Comparison of ENCODE assay signal across 8 mouse cellular contexts in the genomic region with DNA sequence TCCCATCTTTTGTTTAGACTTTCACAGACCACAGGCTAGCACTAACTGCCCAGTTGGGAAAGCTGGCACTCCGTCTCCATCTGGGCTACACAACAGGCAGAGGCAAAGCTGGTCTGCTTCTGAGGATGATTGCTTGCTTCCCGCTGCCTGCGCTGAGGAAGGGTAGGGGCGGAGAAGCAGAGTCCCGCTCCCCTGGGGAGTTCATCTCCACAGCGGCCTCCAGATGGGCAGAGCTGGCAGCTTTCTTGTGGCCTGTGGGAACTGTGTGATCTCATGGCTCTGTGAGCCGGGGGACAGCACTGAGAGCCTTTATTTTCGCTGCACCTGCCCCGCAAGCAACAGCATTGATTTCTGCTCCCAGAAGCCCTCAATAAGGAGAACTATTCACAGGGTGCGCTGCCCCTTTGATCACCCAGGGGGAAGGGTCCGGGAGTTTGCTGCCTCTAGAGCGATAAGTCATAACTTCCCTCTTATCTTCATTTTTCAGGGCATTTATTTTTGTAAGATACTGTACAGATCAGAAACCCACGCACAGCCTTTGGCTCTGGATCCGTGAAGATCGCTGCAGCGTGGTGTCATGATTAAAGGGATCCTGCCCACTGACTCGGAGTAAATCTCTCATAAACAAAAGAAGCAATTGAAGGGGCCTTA.
A peak's percentile ranks its signal among the peaks of the same experiment; 100 is the strongest.
DNase-seq lines count a peak whose midpoint lies in the region; ATAC-seq and TF ChIP-seq lines count a peak whose summit lies in the region.

No protein-coding gene starts in this region.

- H3K36me3 ChIP-seq in forebrain, postnatal 0 days (ENCODE audit: insufficient read depth) = no peaks in the 10 kb centered on the region
- H3K36me3 ChIP-seq in midbrain, postnatal 0 days (ENCODE audit: insufficient read depth, low read length) = no peaks in the 10 kb centered on the region

- intact Hi-C loops in left cerebral cortex, adult 2 months (cut with DNase I) = no loop called here
- intact Hi-C loops in left cerebral cortex, postnatal 25 days (cut with DNase I) = no loop called here

- peak; percentile 86 for ATAC-seq in forebrain, postnatal 0 days
- peak; percentile 77 for ATAC-seq in midbrain, postnatal 0 days (ENCODE audit: low FRiP score)
- ATAC-seq in monocyte, adult 5-6 weeks (replicated peaks; ENCODE audit: insufficient number of reproducible peaks, low FRiP score, low TSS enrichment, poor library complexity, severe bottlenecking) = no peak

- peaks cover 5% of the 10 kb centered on the region; the same call in 1 of the 2 replicates for H3K4me1 ChIP-seq in forebrain, postnatal 0 days (ENCODE audit: insufficient read depth)
- H3K4me1 ChIP-seq in midbrain, postnatal 0 days (ENCODE audit: insufficient read depth, low read length) = peaks cover 3% of the 10 kb centered on the region; the same call in 1 of the 2 replicates

- no peak for TF ChIP-seq CTCF in left cerebral cortex, adult 2 months (IDR thresholded peaks at IDR 0.05)
- no peak for TF ChIP-seq CTCF in forebrain, postnatal 0 days (IDR thresholded peaks at IDR 0.05; ENCODE audit: low read depth)
- no peak for TF ChIP-seq CTCF in midbrain, postnatal 0 days (IDR thresholded peaks at IDR 0.05)

- H3K27ac ChIP-seq in left cerebral cortex, adult 2 months = no peak overlapping the region
- H3K27ac ChIP-seq in forebrain, postnatal 0 days (ENCODE audit: low read depth, low read length) = no peak overlapping the region
- no peak overlapping the region for H3K27ac ChIP-seq in midbrain, postnatal 0 days (ENCODE audit: low read depth, low read length)

- H3K4me3 ChIP-seq in left cerebral cortex, adult 2 months = peak overlapping the region; percentile 18; the same call in 1 of the 2 replicates
- peak overlapping the region; percentile 32 for H3K4me3 ChIP-seq in forebrain, postnatal 0 days (ENCODE audit: low read depth, low read length)
- peak overlapping the region; percentile 30 for H3K4me3 ChIP-seq in midbrain, postnatal 0 days (ENCODE audit: low read depth, low read length)

- H3K4me2 ChIP-seq in forebrain, postnatal 0 days (ENCODE audit: low read depth) = peak overlapping the region; percentile 64
- peak overlapping the region; percentile 68 for H3K4me2 ChIP-seq in midbrain, postnatal 0 days (ENCODE audit: low read depth, low read length, poor library complexity, severe bottlenecking)

- 0 out of 2 replicates have a peak, but pooled peaks cover 8% of the 10 kb centered on the region for H3K9me3 ChIP-seq in forebrain, postnatal 0 days (ENCODE audit: low read length)
- H3K9me3 ChIP-seq in midbrain, postnatal 0 days (ENCODE audit: low read length) = no peaks in the 10 kb centered on the region

- peak overlapping the region; percentile 37 for H3K9ac ChIP-seq in forebrain, postnatal 0 days
- H3K9ac ChIP-seq in midbrain, postnatal 0 days (replicated peaks; ENCODE audit: low read length, poor library complexity, severe bottlenecking) = 0 out of 2 replicates have a peak overlapping the region, but pooled peaks have one; percentile 5

- DNase-seq in left cerebral cortex, adult 2 months (ENCODE audit: extremely low spot score in 1 of 2, low spot score in 2 of 2) = peak; percentile 14 to 17
- DNase-seq in left cerebral cortex, adult 11 months (ENCODE audit: low spot score) = no peak
- DNase-seq in forebrain, postnatal 0 days = peak; percentile 47
- peak; percentile 9 to 29 for DNase-seq in left cerebral cortex, postnatal 25 days (ENCODE audit: low spot score in 2 of 2)
- DNase-seq in midbrain, postnatal 0 days (ENCODE audit: low spot score) = peak; percentile 66
- no peak for DNase-seq in adrenal gland, adult 18-20 months (ENCODE audit: low spot score in 2 of 2)
- DNase-seq in gastrocnemius, postnatal 10 days = no peak

- H3K27me3 ChIP-seq in forebrain, postnatal 0 days (ENCODE audit: insufficient read depth, low read length) = no peaks in the 10 kb centered on the region
- no peaks in the 10 kb centered on the region for H3K27me3 ChIP-seq in midbrain, postnatal 0 days (ENCODE audit: insufficient read depth, low read length)

- WGBS in forebrain, postnatal 0 days = 3% methylated on average over 17 of the region's 17 CpGs
- 4% methylated on average over 17 of the region's 17 CpGs for WGBS in midbrain, postnatal 0 days

Comparison
In these comparisons a context has a peak if more than half of its experiments do, and no peak if none do; other contexts are left out.
1. DNase-seq: peak in left cerebral cortex, adult 2 months (2 of 2), forebrain, postnatal 0 days (single experiment), left cerebral cortex, postnatal 25 days (2 of 2) and midbrain, postnatal 0 days (single experiment); none in left cerebral cortex, adult 11 months (single experiment), adrenal gland, adult 18-20 months (0 of 2) and gastrocnemius, postnatal 10 days (single experiment).
2. Peak in every context shown above with its lines, with median percentiles within 50 percentile points of each other: H3K4me3 ChIP-seq.